Mouse (Mus musculus) small intestine, adult 2 months (tissue): ENCODE results near the gene Gm10073. TPM values are rescaled to one million over a fixed set of nuclear protein-coding genes. Genes with fewer than 3 reads are reported as not detected.
"Not testable (repeated sequence)": the region's sequence is repeated elsewhere in the genome, so short reads cannot be mapped to it uniquely, and the experiment has no call there.

Experiments used
- H3K27ac ChIP-seq: fragments of 200-500 bp; 2 replicates; pipeline ENCODE4 v1.5.1; 2012; ENCODE audit warnings: low read depth, low read length, control low read depth, inconsistent platforms; ENCODE audit not compliant: insufficient read depth
- H3K27me3 ChIP-seq: fragments of 200-500 bp; 2 replicates; pipeline ENCODE4 v1.6.1; 2012; ENCODE audit warnings: mild to moderate bottlenecking, moderate library complexity, low read length, inconsistent platforms; ENCODE audit not compliant: control insufficient read depth, insufficient read depth
- H3K36me3 ChIP-seq: fragments of 200-500 bp; 2 replicates; pipeline ENCODE4 v1.6.1; 2012; ENCODE audit warnings: mild to moderate bottlenecking, low read length, control low read depth, inconsistent platforms; ENCODE audit not compliant: control insufficient read depth, insufficient read depth
- H3K4me1 ChIP-seq: fragments of 200-500 bp; 2 replicates; pipeline ENCODE4 v1.6.1; 2012; ENCODE audit warnings: low read length, inconsistent platforms, mixed read lengths; ENCODE audit not compliant: control insufficient read depth, insufficient read depth, insufficient read length
- H3K4me3 ChIP-seq: fragments of 200-500 bp; 2 replicates; pipeline ENCODE4 v1.5.1; 2012; ENCODE audit warnings: low read depth, mild to moderate bottlenecking, control low read depth, inconsistent platforms, low read length, moderate library complexity
- CTCF ChIP-seq: fragments of 200-500 bp; IDR thresholded peaks from 2 replicates; pipeline ENCODE4 v1.5.1; 2012; ENCODE audit warnings: low read depth, mild to moderate bottlenecking, control low read depth, inconsistent platforms, low read length, moderate library complexity, mixed read lengths; ENCODE audit not compliant: insufficient replicate concordance, insufficient read length; ENCODE audit errors: extremely low read depth
- POLR2A ChIP-seq: fragments of 200-500 bp; IDR thresholded peaks from 2 replicates; pipeline ENCODE4 v1.6.1; 2012; ENCODE audit warnings: low read depth, mild to moderate bottlenecking, control low read depth, inconsistent platforms, low read length, moderate library complexity
- WGBS: fragments of 180-500 bp; shearing (Covaris S2); methylation state at CpG from one replicate; pipeline ENCODE4 v1.1.7; 2018; 5-methylcytosine and 5-hydroxymethylcytosine counted together
- polyA plus RNA-seq: library from polyadenylated mRNA; depleted of rRNA; stranded (reverse); fragments of >200 nt; gene quantifications from 2 replicates; pipeline ENCODE4 v1.2.3, GENCODE M21; 2012

The Gm10073 gene
- polyA plus RNA-seq, 1 experiment: 78.0 TPM

GRCm38 (mm10) chr8:106616679-106617078, 43.4 kb upstream of the Gm10073 start:
- WGBS: 33% methylated on average over 4 of the region's 4 CpGs
- H3K4me1 ChIP-seq: peaks cover 53% of the 10 kb centered on the region
- no peak overlapping the region for H3K4me3 ChIP-seq
- peaks cover 10% of the 10 kb centered on the region; the same call in 1 of the 2 replicates for H3K36me3 ChIP-seq
- TF ChIP-seq POLR2A (no peak), CTCF (no peak)
- no peaks in the 10 kb centered on the region for H3K27me3 ChIP-seq
- H3K27ac ChIP-seq: peak overlapping the region; percentile 75

- 36% methylated on average over 10 of the region's 10 CpGs for WGBS
- Histone ChIP-seq H3K27ac (peak overlapping the region; percentile 75), H3K36me3 (peaks cover 11% of the 10 kb centered on the region), H3K4me1 (peaks cover 53% of the 10 kb centered on the region), H3K4me3 (no peak overlapping the region), H3K27me3 (no peaks in the 10 kb centered on the region)
- no peak for TF ChIP-seq CTCF
- no peak for TF ChIP-seq POLR2A
Measured at GRCm38 (mm10) chr8:106615661-106616299, 42.5 kb upstream of the Gm10073 start.

- peak overlapping the region; percentile 75 for H3K27ac ChIP-seq
- TF ChIP-seq CTCF (no peak), POLR2A (no peak)
- H3K4me1 ChIP-seq: peaks cover 53% of the 10 kb centered on the region
- no peak overlapping the region for H3K4me3 ChIP-seq
- no peaks in the 10 kb centered on the region for H3K27me3 ChIP-seq
- peaks cover 13% of the 10 kb centered on the region for H3K36me3 ChIP-seq
- WGBS: 15% methylated on average over 5 of the region's 5 CpGs
Measured at GRCm38 (mm10) chr8:106614704-106615103, 41.4 kb upstream of the Gm10073 start.

- 8% methylated on average over 3 of the region's 3 CpGs for WGBS
- Histone ChIP-seq H3K27ac (peak overlapping the region; percentile 83), H3K36me3 (peaks cover 13% of the 10 kb centered on the region)
Measured at GRCm38 (mm10) chr8:106612047-106612446, 38.8 kb upstream of the Gm10073 start.

GRCm38 (mm10) chr8:106610958-106611640, 37.8 kb upstream of the Gm10073 start:
- peaks cover 47% of the 10 kb centered on the region for H3K4me1 ChIP-seq

More at GRCm38 (mm10) chr8:106612047-106612446, 38.8 kb upstream of the Gm10073 start:
- Histone ChIP-seq H3K27me3 (no peaks in the 10 kb centered on the region), H3K4me1 (peaks cover 49% of the 10 kb centered on the region), H3K4me3 (no peak overlapping the region)
- no peak for TF ChIP-seq CTCF
- no peak for TF ChIP-seq POLR2A

GRCm38 (mm10) chr8:106609076-106609903, 36.0 kb upstream of the Gm10073 start:
- peak overlapping the region; percentile 80 for H3K27ac ChIP-seq
- peaks cover 22% of the 10 kb centered on the region for H3K36me3 ChIP-seq
- no peaks in the 10 kb centered on the region for H3K27me3 ChIP-seq
- peaks cover 40% of the 10 kb centered on the region for H3K4me1 ChIP-seq
- no peak overlapping the region for H3K4me3 ChIP-seq
- 17% methylated on average over 7 of the region's 7 CpGs for WGBS
- no peak for TF ChIP-seq CTCF
- no peak for TF ChIP-seq POLR2A

More at GRCm38 (mm10) chr8:106610958-106611640, 37.8 kb upstream of the Gm10073 start:
- peaks cover 14% of the 10 kb centered on the region for H3K36me3 ChIP-seq
- peak overlapping the region; percentile 83 for H3K27ac ChIP-seq
- WGBS: 25% methylated on average over 9 of the region's 9 CpGs
- no peak for TF ChIP-seq CTCF
- TF ChIP-seq POLR2A: no peak
- no peaks in the 10 kb centered on the region for H3K27me3 ChIP-seq
- no peak overlapping the region for H3K4me3 ChIP-seq

GRCm38 (mm10) chr8:106608425-106608824, 35.2 kb upstream of the Gm10073 start:
- WGBS: 19% methylated on average over 3 of the region's 3 CpGs
- Histone ChIP-seq H3K4me3 (no peak overlapping the region), H3K4me1 (peaks cover 38% of the 10 kb centered on the region), H3K27me3 (no peaks in the 10 kb centered on the region), H3K36me3 (peaks cover 21% of the 10 kb centered on the region), H3K27ac (peak overlapping the region; percentile 68)
- TF ChIP-seq POLR2A (no peak), CTCF (no peak)

- 51% methylated on average over 4 of the region's 4 CpGs for WGBS
Measured at GRCm38 (mm10) chr8:106607783-106608182, 34.5 kb upstream of the Gm10073 start.

More at GRCm38 (mm10) chr8:106607783-106608182, 34.5 kb upstream of the Gm10073 start:
- H3K27me3 ChIP-seq, H3K4me3 ChIP-seq: not testable (repeated sequence)
- Histone ChIP-seq H3K36me3 (peaks cover 19% of the 10 kb centered on the region), H3K4me1 (peaks cover 35% of the 10 kb centered on the region), H3K27ac (peak overlapping the region; percentile 68)
